Mouse (Mus musculus) cerebellum, postnatal 10 days (tissue): ENCODE measurements around the gene Rdx.
"Not testable (repeated sequence)": the region's sequence is repeated elsewhere in the genome, so short reads cannot be mapped to it uniquely, and the experiment has no call there.

Experiments
- DNase-seq, 2 experiments: peaks; one replicate each; pipeline ENCODE4 v3.0.0; 2021; ENCODE audit warnings: mixed read lengths in 2 of 2

Gene Rdx

GRCm38 (mm10) chr9:52055313-52055712, 8.3 kb downstream of the Rdx start:
- DNase-seq, result no peak

- DNase-seq, result no peak
Measured at GRCm38 (mm10) chr9:52059788-52060187, 12.8 kb downstream of the Rdx start.

GRCm38 (mm10) chr9:52070052-52070451, 23.1 kb downstream of the Rdx start:
- DNase-seq, result no peak

GRCm38 (mm10) chr9:52071352-52071751, 24.4 kb downstream of the Rdx start:
- DNase-seq, result not testable (repeated sequence)

DNA sequence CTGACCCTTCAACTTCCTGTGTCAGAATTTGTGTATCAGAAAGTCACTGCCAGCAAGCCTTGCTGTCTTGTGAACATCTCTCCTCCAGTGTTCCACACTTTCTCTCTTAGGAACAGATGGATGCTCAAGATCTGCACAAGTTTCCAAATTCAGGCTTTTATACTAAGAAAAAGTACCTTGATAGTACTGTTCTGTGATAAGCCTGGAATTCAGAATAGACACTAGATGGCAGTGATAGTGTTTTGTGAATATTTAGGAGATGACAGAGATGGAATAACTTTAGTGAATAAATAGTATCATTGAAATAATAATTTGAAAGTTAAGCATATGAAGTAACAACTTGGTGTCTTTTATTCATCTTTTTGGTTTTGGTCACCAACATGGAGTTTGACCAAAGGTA, 25.2 kb downstream of the Rdx start:
- no peak for DNase-seq

GRCm38 (mm10) chr9:52076089-52076488, 29.1 kb downstream of the Rdx start:
- no peak for DNase-seq

- DNase-seq, result no peak
Measured at GRCm38 (mm10) chr9:52077692-52078091, 30.7 kb downstream of the Rdx start.

DNA sequence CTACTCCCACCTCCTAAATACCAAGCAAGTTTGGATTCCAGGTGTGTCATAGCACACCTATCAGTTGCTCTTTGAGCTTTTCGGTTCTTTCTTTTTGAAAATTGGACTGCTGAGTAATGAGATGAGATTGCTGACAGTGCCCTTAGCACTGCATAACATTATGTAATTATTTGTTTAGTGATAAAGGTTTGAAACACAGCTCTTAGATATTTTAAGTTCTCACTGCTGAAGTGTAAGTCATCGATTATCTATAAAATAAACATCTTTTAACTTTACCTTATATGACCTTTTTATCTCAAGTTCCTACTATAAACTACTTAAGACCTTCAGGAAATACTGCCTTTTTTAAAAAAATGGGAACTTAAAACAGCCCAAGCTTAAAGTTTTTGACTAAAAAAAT, 35.0 kb downstream of the Rdx start:
- DNase-seq, result no peak

GRCm38 (mm10) chr9:52082414-52082813, 35.4 kb downstream of the Rdx start:
- no peak for DNase-seq

DNA sequence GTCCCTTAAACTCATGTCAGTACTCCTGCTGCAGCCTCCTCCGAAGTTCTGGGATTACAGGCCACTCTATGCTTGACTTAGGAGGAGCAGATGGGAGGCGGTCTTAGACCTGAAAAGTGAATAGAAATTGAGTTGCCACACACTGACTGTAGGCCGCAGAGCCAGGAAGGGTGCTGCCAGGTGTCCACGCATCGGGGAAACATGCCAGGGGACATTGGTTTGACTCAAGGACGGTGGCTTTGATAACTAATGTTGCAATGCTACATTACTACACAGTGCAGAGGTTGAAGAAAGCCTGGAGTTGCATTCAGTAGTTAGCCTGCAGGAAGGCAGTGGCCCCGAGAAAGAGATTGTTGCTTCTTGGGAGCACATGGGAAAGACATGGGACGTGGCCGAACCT, 44.8 kb downstream of the Rdx start:
- DNase-seq, result no peak

DNA sequence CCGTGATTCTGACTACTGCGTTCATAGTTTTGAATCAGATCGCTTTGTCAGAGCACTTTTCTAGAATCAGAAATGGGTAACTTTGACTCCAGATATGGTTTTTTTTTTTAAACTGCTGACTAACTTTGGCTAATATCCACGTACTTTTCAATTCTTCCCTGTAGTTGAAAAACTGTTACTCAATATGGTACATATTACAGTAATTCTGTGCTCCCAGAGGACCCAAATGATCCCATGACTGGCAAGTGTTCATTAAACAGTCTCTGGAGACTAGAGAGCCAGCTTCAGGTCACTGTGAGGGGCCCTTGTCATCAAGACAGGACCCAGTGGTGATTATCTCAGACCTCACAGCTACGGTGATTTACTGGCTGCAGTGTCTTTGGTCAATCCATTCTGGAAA, 45.3 kb downstream of the Rdx start:
- no peak for DNase-seq

DNA sequence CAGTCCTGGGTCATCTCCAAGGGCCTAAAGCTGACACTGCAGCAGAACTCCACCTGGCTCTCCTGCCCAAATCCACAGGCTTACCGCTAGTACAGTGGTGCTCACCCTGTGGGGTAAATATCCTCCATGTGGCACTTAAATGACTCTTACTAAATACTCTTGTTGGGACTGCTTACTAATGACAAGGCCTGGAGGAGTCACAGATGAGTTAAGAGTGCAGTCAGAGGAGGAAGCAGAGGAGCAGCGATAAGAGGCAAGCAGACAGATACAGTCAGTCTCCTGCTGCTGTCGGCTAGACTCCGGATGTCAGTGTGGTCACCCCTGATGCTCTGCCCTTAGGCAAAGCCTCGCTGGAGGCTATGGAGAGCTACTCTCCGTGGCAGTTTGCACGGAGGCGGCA, 46.1 kb downstream of the Rdx start:
- no peak for DNase-seq

DNA sequence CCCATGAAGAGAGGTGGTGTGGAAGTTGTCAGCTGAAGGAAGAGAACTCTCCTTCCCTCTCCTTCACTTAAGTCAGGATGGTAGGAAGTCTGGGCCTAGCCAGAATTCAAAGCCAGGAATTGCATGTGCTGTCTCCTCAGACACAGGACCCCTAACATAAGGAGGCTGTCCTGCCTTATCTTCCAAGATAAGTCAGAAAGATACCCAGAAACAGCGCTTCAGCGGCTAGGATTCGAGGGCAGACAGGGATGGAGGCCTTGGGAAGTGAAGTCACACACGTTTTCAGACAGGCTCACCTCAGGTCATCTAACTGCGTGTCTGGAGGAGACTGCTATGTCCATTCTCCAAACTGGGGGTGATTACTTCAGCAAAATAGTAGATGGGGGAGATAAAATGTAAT, 47.0 kb downstream of the Rdx start:
- no peak for DNase-seq

- no peak for DNase-seq
Measured at GRCm38 (mm10) chr9:52094471-52094980, 47.6 kb downstream of the Rdx start.

DNA sequence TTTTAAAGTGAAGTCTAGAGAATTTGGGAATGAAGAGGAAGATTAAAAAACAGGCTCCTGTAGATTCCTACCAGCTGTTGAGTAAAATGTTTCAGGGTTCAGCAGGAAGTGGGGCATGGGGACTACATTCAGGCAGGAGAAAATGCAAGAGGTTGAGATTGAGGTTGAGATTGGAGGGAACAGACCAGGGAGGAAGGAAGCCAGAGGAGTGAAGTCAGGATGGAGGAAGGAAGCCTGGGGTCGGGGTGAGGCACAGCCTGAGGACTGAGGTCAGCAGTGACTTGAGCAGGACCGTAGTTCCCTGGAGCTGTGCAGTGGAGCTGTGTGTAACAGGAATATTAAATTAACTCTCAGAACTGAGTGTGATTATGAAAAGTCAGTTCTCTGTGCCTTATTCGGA, 48.7 kb downstream of the Rdx start:
- no peak for DNase-seq

GRCm38 (mm10) chr9:52097386-52097785, 50.4 kb downstream of the Rdx start:
- DNase-seq, result peak; percentile 38 to 61

DNA sequence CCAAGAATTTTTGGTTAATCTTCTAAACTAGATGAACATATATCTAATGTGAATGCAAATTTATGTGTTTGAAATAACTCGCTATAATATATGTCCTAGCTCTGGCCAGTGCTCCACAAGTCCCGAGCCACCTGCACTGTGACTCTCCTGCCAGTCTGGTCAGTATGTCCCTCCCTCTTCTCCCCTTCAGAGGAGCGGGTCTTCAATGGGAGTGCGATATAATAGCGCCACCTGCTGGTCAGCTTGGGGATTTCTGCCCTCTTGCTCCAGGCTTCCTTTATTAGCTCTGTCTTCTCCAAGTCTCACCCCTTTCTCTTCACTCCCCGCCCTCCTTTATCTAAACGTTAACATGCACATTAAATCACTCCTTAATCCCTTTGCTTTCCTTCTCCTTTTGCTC, 51.6 kb downstream of the Rdx start:
- DNase-seq, result peak; percentile 91 to 94

- DNase-seq, result no peak
Measured at GRCm38 (mm10) chr9:52100426-52100825, 53.5 kb downstream of the Rdx start.

- peak; percentile 89 to 91 for DNase-seq
Measured at GRCm38 (mm10) chr9:52102060-52102844, 55.3 kb downstream of the Rdx start.

DNA sequence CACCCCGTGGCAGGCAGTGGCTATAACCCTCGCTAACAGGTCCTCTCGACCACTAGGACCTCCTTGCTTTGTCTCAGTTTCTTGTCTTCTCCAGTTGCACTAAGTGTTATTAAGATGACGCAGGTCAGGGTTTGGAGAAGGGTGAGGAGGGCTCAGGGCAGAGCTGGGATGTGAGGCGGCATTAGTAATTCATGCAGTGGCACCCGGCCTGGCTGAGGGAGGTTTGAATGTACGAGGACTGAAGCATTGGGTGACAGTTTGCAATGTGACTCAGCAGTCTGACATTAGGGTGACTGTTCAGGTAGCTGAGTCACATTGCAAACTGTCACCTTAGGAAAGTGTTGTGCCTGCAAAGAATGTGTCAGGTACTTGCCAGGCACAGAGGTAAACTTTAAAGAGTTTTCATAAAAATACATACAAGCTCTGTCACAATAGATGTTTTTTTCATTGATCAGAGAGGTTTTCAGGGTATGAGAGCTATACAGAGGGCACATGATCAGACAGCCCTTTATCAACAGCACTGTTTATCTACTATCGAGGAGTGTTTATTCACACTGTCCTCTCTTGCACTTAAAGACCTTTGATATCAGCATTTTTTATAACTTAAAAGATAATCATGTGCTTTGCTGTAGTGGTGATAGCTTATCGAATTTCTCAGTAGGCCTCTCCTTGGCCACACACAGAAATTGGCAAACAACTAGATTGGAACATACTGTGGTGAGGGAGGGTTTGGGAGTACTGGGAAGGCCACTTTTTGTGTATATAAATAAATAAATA, 56.7 kb downstream of the Rdx start:
- DNase-seq, result no peak

DNA sequence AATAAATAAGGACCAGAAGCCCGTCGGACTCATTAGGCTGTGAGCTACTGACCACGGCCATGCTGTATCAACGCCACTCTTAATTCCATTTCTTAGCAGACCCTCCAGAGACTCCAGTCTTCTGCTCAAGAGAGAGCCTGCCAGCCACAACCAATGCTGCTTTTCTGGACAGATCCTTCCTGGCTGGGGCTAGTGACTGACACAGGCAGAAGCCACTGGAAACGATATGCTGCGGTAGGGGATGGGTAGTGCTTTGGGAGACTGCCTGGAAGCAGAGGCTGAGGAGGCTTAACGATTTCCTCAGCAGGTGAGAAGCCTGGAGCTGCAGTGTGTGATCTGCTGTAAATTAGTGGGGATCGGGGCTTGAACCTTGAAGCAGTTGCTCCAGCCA, 57.2 kb downstream of the Rdx start:
- peak; percentile 38 to 47 for DNase-seq

DNA sequence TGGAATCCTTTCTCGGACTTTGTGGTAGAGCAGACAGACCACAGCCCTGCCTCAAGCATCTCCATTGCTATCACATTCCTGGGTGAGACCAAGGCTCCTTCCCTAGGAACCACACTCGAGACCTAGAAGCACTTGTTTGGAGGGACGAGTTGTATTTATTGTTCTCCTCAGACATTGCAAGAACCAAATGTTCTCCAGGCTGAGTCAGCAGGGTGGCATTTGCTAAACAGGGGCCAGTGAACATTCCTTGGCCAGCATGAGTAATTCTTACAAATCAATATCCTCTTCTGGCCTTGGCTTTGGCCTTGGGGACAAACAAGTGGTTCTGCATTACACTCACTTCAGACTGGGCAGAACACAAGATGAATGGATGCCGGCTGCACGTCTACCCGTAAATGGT, 58.5 kb downstream of the Rdx start:
- DNase-seq, result no peak

GRCm38 (mm10) chr9:52107161-52107560, 60.2 kb downstream of the Rdx start:
- DNase-seq, result no peak

DNA sequence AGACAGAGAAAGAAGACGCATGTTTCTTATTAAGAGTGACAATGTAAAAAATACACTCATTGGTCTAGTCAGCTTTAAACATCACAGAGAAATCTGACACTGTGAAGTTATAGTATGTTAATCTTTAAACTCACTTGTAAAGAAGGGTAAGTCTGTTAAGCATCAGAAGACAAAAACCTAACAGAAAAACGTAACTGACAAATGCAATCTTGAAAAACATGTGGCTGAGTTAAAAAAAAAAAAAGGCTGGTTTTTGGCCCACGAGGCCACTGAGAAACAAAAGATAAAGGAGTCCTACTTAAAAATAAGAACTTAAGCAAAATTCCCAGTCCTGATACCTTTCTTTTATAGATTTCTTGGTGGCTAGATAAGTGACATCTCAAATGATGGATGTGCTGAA, 63.8 kb downstream of the Rdx start:
- no peak for DNase-seq
